Mouse (Mus musculus) CH12F3 (cell line): ENCODE data around the gene Zfc3h1.

ENCODE experiments used
- in situ Hi-C: fragments of 300-500 bp; cut with MboI; formaldehyde crosslinking; loops from 2 replicates; pipeline ENCODE4 v1.14.3; 2020; ENCODE audit warnings: low sequenced_read_pairs

Gene Zfc3h1

DNA sequence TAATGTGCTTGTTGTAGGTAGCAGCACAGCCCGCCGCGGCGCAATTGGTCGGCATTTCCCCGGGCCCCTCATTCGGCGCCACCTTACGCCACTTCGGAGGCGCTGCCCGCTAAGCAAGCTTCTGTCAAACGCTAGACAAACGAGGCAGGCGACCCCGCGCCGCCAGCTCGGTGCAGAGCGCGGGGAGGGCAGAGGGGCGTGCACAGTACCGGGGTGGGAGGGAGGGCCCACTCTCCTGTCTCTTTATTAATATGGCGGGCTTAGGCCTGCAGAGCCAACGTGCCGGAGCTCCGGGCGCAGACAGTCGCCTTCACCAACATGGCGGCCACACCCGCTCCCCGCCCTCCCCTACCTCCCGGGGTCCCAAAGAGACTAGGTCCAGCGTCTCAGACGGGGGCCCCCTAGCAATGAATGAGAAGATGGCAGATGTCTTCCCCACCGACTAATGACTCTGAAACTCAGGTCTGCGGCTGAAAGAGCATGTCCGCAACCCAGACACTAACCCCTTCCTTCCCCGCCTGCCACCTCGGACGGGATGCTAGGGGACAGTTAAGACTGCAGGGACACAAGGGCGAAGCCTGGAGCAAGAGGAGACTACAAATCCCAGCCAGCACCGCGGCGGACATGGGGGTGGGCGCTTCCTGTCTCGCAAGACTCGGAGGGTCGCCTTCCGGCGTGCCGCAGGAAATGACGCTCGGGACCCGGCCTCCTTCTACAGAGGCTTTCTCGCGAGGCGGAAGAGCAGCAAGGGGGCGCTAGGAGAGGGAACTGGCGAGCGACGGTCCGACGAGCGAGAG, at the start of gene Zfc3h1, which contains the start of gene Thap2:
Gene Zfc3h1, plus strand, starts transcription at position 739 of the 797 bp plus-strand sequence.
Gene Thap2, minus strand, starts transcription at position 223 of the 797 bp plus-strand sequence.
- in situ Hi-C loops: no loop called here

DNA sequence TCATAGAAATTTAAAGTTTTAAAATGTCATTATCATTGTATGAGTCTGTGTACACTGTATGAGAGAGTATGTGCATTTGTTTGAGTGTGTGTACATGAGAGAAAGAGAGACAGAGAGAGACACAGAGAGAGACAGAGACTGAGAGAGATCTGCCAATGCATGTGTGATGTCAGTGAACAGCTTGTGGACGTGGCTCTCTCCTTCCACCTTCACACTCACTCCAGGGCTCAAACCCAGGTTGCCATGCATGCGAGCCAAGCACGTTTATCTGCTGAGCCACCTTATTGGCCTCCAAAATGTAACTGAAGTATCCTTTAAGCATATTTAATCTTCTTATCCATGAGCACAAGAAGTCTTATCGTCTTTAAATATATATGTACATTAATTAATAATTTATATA, 47.9 kb upstream of the Zfc3h1 start:
- in situ Hi-C loops: no loop called here

DNA sequence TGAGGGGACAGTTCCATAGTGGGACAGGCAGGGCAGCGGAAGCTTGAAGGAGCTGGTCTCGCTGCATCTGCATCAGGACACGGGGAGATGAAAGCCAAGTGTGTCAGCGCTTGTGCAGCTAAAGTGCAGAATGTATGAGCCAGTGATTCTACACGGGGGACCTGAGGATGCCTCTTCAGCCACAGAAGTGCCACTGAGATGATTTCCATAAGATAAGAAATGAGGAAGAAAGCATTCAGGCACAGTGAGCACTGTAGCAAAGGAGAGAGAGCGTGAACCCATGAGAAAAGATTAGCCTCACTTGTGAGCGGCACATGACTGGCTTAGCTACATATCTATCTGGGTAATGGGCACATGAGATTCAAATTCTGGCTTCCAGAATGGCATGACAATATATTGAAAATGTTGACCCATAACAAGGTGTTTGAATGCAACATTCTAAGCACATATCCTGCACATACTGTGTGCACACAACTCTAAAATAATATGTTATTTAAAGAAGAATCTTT, 44.9 kb upstream of the Zfc3h1 start:
- in situ Hi-C loops: no loop called here

DNA sequence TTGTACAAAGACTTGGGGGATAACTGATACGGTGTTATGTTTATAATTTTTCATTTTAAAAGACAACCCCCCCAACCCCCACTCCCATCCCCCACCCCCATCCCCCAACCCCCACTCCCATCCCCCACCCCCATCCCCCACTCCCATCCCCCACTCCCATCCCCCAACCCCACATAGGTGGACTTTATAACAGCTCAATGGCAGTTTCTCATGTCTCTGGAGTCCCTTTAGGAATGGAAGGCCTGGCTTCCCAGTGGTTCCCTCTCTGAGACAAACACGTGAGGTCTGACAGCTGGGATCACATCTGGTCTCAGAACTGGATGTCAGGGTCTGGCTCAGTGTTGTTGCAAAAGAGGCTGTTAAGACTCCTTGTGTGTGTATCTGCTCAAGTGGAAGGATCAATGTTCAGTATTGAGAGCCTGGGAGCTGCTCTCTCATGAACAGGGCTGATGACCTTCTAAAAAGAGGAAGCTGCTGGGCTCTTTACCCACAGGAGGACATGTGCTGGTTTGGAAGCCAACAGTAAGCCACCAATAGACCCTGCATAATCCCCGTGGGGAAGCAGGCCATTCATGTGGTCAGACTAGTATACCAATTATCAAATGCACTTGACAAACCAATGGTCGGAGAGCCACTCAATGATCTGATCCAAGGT, 41.9 kb upstream of the Zfc3h1 start:
- in situ Hi-C loops: no loop called here

DNA sequence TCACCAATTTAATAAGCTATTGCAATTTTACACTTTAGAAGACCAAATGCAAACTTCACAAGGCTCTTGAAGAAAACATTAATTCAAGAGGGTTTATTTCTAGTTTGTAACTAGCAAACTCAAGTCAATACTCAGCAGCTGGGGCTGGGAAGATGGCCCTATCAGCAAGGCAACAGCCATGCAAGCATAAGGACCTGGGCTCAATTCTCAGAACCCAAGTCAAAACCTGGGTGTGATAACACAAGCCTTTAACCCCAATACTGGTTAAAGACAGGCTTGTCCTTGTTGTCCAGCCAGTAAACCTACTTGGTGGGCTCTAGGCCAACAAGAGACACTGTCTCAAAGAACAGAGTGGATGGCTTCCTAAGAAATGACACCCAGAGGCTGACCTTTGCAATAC, 38.3 kb upstream of the Zfc3h1 start:
- in situ Hi-C loops: no loop called here

DNA sequence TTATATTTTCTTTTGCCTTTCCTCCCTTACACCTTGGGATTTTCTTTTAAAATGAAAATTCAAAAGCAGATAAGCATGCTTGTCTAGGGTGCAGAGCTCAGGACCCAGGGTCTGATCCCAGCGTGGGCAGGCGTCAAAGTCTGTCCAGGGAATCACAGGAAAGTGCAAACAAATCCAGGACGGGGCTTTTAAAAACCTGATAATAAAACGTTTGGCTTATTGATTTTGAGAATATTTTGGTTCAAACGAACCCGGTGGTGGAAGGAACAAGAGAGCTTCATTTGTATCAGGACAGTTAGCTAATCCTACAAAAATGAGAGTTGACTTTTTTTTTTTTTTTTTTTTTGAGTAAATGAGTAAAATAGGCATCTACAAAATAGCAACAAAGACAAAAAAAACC, 36.6 kb upstream of the Zfc3h1 start:
- in situ Hi-C loops: no loop called here

DNA sequence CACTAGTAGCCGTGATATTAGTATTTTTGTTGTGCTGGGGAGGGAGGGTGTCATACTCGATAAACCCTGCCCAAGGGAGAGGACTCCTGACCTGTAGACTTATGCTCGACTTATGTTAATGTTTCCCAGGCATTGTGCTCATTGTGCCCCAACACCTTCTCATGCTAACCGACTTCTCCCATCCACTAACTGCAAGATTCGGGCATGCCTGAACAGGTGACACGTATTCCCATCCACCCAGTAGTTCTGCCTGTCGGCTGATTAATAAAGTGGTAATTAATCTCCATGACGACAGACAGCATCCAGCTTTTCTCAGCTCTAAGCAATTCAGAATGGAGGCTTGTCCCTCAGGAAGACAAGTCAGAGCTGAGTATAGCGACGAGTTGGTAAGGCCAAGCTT, 35.7 kb upstream of the Zfc3h1 start:
- in situ Hi-C loops: no loop called here

DNA sequence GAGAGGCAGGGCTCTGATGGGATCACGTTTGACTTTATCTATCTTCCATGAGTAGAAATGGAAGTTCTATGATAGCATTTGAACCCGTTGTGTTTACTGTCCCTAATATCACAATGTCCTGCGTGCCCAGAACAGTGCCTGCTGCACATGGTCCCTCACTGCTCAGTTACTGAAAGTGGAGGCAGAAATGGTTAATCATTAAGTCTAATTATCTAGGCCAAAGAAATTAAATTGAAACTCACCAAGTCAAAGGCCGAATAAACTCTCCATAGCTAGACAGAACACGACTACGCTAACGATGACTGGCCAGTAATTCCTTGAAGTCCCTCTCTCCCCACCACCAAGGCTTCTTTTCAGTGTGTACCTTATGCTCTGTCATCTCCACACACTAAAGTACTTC, 35.2 kb upstream of the Zfc3h1 start:
- in situ Hi-C loops: no loop called here

DNA sequence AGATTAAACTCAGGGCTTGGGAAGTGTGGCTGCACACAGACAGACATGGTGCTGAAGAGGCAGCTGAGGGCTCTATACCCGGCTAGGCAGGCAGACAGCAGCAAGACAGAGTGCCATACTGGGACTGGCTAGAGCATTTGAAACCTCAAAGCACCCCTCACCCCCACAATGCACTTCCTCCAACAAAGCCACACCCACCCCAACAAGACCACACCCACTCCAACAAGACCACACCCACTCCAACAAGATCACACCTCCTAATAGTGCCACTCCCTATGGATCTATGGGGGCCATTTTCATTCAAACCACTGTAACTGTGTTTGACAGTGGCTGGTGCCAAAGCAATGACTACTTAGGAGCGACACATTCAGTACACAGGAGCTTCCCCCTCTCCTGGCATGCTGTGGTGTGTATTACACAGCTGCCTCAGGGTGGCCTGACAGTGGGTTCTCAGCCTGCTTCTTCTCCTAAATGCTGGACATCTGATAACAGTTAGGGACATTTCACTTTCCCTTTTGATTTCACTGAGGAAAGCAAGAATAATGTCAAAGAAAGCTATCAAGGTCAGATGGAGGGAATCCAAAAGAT, 33.9 kb upstream of the Zfc3h1 start:
- in situ Hi-C loops: no loop called here

DNA sequence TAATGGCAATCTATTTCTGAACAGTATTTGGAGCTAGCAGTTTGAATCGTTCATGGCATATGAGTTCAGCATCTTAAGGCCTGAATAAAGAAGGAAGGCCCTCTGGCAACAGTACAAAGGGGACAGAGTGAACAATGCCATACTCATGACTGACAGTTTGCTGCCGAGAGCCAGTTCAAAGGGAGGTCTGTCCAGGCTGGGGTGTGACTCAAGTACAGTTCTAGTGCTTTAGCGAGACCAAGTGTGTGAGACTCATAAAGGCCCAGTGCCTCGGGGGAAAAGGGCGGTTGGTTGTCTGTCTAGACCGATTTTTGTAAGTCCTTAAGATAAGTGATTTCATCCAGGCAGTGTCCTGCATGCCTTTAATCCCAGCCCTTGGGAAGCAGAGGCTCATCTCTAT, 30.2 kb upstream of the Zfc3h1 start:
- in situ Hi-C loops: no loop called here

DNA sequence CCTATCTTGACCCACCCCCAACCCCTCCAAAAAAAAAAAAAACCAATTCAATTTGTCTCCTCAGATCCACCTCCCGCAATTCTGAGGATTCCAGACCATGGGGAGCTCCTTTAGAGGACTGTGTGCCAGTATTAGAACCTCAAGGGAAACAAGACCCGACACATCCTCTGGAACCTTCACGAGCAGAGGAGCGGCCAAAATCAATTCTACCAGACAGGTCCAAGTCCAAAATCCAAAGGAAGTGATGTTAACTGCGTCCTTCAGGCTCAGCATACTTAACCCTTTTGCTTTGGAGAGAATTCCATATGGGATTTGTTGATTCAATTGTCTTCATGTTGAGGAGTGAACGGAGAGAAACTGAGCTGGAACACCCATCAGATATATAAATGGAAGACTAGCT, 29.7 kb upstream of the Zfc3h1 start:
- in situ Hi-C loops: no loop called here

DNA sequence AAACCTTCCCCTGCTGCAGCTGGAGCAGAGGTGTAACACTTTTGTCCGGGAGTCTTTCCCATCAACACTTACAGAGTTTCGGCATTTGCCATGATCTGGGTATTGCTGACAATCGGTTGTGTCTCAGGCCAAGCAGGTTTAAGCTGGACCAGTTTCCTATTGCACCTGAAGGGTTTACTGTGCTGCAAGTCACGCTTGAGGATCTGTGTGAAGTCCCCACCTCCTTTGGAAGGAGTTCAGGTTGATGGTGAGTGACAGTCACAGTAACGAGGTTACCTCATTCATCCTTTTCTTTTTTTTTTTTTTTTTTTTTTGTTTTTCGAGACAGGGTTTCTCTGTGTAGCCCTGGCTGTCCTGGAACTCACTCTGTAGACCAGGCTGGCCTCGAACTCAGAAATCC, 28.7 kb upstream of the Zfc3h1 start:
- in situ Hi-C loops: no loop called here

DNA sequence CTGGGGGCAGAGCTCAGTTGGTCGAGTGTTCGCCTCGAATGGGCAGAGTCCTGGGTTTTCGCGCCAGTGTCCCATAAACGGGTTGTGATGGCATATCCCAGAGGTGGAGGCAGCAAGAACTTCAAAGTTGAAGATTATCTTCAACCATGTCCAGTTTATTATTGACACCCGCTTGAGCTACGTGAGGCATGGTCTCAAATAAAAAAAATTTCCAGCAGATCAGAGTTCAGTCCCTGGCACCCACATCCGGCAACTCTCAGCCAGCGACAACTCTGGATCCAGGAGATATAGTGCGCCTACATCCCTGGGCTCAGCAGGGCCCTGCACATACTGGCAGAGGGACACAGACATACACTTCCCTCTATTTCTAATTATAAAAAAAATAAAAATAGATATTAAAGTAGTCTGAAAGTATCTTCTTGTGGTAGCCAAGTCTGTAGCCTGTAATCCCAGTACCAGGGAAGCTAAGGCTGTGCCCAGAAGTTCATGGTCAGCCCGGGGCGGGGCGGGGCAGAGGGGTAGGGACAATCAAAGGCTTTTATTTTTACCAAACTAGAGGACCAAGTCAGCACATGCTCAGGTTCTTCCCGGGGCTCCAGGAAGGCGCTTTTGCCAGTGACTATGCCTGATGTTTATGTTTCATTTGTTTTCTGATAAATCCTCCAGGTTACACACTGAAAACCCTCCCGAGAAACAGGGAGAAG, 26.4 kb upstream of the Zfc3h1 start:
- in situ Hi-C loops: no loop called here

DNA sequence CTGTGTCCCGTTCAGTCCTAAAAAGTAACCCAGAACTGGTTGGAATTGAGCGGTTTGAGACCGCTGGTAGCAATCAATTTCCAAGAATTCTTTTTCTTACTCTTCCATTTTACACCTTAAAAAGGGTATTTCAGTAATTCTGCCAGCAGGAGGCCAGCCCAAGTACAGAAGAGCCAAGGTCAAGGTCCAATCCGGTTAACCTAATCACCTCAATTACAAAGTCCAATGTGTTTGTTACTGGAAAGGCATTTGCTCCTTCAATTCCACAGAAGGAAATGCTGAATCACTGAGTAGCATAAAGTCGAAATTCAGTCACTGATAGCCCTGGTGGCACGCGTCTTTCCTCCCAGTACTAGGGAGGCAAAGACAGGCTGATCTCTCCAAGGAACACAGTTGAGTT, 25.7 kb upstream of the Zfc3h1 start:
- in situ Hi-C loops: no loop called here

DNA sequence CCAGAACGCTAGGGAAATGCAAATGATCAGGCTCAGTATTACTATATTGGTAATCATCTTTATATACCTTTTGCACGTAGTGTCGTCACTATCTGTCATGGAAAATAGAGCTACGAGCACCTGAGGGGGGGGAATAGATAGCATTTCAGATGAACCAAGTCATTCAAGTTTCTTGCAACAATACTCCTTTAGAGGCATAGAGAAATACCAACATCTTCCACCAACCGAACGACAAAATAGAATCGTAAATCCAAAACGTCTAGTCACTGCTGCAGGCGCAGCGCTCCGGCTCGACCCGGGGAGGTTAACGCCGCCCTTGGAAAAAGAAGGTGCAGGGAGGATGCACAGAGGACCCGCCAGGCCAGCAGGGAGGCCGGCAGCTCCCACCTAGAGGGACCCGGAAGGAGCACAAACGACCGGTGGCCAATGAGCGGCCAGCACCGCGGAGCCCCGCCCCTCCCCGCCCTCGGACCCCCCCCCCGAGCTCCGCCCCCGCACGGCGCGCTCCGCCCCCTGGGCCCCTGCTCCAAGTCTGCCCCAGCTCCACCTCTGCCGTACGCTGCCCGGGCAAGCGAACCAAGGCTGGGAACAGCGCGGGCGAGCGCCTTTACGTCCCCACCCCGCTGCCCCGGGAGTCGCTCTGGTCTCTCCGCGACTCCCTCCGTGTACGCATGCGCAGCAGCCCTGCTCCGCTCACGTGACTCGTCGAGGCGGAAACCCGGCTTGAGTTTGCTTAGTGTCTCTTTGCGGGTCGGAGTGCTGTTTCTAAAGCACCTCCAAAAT, 22.7 kb upstream of the Zfc3h1 start, which contains the start of gene Tmem19:
Gene Tmem19, minus strand, starts transcription at position 662 of the 783 bp plus-strand sequence.
- in situ Hi-C loops: no loop called here

DNA sequence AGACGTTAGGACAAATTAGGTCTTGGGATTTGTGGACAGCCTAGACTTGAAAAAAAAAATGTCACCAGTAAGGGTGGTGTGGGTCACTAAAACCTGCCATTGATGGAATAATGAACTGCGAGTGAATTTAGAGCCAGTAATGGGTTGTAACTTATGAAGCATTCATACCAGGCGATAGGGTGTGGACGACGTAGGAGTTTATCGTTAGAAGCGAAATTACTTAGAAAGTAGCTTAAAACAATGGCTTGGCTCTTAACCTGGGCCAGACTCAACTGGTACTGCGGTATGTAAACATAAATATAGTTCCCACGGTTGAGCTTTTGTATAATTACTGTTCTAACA, 22.2 kb upstream of the Zfc3h1 start:
- in situ Hi-C loops: no loop called here

DNA sequence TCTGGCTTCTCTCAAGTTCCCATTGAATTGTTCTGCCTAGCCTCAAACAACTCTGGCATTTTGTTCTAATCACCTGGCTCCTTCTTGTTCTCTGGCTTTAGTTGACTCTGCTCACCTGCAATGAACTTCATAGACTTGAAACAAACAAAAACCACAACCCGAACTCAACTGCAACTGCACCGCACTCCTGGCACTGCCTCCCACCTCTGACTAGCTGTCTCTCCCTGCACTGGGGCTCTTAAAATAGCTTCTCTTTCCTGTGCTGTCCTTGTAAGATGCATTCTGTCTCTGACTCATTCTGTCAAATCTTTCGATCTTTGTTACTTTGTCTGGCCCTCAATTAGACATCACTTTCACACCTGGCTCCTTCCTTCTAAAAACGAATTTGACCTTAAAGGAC, 21.6 kb upstream of the Zfc3h1 start:
- in situ Hi-C loops: no loop called here

DNA sequence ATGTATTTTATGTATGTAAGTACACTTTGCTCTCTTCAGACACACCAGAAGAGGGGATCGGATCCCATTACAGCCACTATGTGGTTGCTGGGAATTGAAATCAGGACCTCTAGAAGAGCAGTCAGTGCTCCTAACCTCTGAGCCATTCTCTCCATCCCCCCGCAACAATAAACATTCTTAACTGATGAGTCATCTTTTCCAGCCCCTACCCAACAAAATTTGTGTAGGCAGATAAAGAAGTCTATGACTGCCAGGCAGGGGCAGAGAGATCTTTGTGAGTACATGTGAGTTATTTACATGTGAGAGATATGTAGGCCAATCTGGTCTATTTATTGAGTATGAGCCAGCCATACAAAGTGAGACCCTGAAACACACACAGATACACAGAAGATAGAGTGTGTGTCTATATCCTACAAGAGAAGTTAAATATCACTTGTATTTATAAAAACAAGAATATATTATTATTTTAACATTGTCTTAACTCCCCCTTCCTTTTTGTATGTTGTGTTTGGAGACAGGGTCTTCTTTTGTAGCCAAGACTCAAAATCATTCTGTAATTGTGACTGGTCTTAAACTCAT, 3.2 kb upstream of the Zfc3h1 start:
- in situ Hi-C loops: no loop called here

DNA sequence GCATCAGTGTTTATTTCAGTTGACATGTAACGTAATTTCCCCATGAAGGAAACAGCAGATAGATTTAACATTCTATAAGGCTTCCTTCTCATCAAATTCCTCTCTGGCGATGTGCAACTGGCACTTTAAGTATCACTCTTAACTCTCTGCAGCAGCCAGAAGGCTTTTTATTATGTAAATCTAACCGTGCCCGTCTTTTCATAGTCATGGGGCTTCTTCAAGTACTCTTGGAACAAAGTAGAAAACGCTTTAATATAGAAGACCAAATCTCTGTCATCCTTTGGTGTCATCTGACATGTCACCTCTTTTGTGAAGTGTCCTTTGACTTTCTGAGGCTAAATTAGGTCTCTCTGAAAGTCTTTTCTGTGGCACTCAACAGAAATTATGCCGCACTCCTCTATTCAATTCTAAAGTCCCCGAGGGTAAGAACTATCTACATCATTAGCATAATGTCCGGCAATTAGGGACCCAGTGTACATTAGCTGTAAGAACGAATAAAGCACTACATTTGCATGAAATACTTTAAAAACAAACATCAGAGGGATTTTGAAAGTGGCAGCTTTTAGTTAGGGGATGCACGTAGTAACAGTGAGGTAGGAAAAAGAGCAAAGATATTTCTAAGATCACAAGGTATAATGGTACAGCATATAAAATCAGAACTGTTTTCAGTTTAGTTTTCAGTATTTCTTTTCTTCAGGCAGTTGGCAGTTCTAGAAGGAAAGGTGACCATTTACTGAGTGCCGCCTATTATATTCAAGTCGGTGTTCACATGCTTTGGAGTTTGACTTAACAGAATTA, 1.7 kb upstream of the Zfc3h1 start:
- in situ Hi-C loops: no loop called here
